Mouse (Mus musculus): ENCODE data around the gene Ranbp3. TPM values are rescaled to one million over a fixed set of nuclear protein-coding genes. Genes with fewer than 3 reads are reported as not detected.
A peak's percentile ranks its signal among the peaks of the same experiment; 100 is the strongest.

Gene Ranbp3
- polyA plus RNA-seq, 1 experiment from 2014 or later, result 96.6 TPM

DNA sequence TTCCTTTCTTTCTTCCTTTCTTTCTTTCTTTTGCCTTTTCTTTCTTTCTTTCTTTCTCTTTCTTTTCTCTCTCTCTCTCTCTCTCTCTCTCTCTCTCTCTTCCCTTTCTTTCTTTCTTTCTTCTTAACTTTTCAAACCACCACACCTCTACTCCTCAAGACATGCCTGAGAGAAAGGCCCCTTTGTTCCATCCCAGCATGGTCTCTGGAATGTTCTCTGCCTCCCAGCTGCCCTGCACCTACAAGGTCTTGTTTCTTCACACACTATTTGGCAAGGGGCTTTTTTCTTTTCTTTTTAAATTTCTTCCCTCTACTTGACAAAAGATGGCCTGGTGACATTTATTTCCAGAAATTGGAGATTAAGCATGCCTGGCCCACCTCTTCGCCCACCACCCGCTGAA lies 56.6 kb downstream of the Ranbp3 start:
- H3K36me3 ChIP-seq, result no peaks in the 10 kb centered on the region
- H3K4me2 ChIP-seq, result no peak overlapping the region
- 0 out of 2 replicates have a peak overlapping the region, but pooled peaks have one; percentile 12 for H3K27ac ChIP-seq
- H3K4me1 ChIP-seq, result peaks cover 22% of the 10 kb centered on the region
- no peak overlapping the region for H3K9ac ChIP-seq
- H3K27me3 ChIP-seq, result no peaks in the 10 kb centered on the region
- 62% methylated on average over 2 of the region's 2 CpGs for WGBS
- no peak overlapping the region for H3K4me3 ChIP-seq
- no peaks in the 10 kb centered on the region for H3K9me3 ChIP-seq
- ATAC-seq (ENCODE audit: borderline replicate concordance, extremely low read depth, low FRiP score, low TSS enrichment), result no peak

DNA sequence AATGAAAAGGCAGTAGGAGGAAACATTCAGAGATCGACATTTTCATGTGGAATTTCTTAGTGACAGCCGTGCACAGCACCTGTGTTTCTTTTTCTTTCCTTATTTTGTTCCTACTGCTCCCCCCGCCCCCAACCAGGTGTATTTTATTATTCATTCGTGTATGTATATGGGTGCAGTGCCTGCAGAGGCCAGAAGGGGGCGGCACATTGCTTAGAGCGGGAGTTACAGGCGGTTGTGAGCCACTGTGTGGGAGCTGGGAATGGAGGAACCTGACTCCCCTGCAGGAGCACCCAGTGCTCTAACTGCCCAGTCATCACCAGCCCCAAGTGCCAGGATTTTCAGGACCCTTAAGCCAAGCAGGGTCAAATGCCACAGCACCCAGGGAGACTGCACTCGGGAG lies 63.4 kb downstream of the Ranbp3 start:
- Histone ChIP-seq H3K27me3 (no peaks in the 10 kb centered on the region), H3K4me3 (no peak overlapping the region), H3K27ac (no peak overlapping the region), H3K4me2 (no peak overlapping the region), H3K36me3 (no peaks in the 10 kb centered on the region), H3K9me3 (no peaks in the 10 kb centered on the region), H3K9ac (no peak overlapping the region), H3K4me1 (no peaks in the 10 kb centered on the region)
- WGBS, result 43% methylated on average over 8 of the region's 8 CpGs
- ATAC-seq (ENCODE audit: borderline replicate concordance, extremely low read depth, low FRiP score, low TSS enrichment), result no peak

DNA sequence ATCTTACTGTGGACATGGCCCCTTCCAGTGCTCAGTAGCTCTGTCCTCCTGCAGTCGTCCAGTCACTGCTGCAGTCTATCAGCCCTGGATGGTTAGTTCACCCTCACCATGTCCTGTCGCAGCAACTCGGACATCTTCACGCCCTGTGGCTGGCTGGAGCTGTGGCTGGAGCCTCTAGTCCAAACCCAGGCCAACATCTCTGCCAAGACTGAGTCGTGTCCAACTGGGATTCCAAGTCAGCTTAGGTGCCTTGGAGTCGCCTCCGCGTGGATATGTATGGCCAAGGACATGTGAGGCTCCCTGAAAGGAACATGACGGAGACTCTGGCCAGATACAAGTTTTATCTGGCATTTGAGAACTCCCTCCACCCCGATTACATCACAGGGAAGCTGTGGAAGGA lies 65.1 kb downstream of the Ranbp3 start:
- WGBS, result 71% methylated on average over 10 of the region's 10 CpGs
- ATAC-seq (ENCODE audit: borderline replicate concordance, extremely low read depth, low FRiP score, low TSS enrichment), result no peak
- no peaks in the 10 kb centered on the region for H3K4me1 ChIP-seq
- no peaks in the 10 kb centered on the region for H3K9me3 ChIP-seq
- H3K27ac ChIP-seq, result no peak overlapping the region
- H3K9ac ChIP-seq, result no peak overlapping the region
- H3K4me2 ChIP-seq, result no peak overlapping the region
- no peak overlapping the region for H3K4me3 ChIP-seq
- no peaks in the 10 kb centered on the region for H3K27me3 ChIP-seq
- no peaks in the 10 kb centered on the region for H3K36me3 ChIP-seq

DNA sequence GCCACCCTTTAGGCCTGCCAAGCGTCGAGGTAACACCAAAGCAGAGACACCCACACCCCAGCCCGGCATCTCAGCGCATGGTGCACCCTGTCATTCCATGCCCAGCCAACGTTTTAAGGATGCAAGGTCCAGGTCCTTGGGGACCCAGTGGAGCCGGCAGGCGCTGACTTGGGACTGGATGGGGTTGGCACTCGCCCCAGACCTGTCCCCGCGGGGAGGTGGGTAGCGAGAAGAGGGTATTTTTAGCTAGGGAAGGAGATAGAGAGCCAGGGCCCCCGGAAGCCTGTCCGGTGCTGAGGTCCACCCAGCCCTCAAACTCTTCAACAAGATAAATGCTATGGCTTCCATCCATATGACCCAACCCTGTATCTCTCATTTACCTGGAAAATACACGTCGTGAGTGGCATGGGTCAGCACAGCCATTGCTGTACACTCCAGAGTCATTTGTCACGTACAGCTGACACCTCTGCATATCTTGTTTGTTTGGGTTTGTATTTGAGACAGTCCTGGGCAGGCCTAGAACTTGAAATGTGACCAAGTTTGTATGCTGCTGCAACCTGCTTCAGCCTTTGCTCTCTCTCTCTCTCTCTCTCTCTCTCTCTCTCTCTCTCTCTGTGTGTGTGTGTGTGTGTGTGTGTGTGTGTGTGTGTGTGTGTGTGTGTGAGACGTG lies 67.2 kb downstream of the Ranbp3 start:
- no peaks in the 10 kb centered on the region for H3K27me3 ChIP-seq
- no peaks in the 10 kb centered on the region for H3K4me1 ChIP-seq
- H3K4me2 ChIP-seq, result no peak overlapping the region
- H3K27ac ChIP-seq, result no peak overlapping the region
- WGBS, result 67% methylated on average over 17 of the region's 17 CpGs
- no peaks in the 10 kb centered on the region for H3K36me3 ChIP-seq
- H3K9me3 ChIP-seq, result no peaks in the 10 kb centered on the region
- ATAC-seq (ENCODE audit: borderline replicate concordance, extremely low read depth, low FRiP score, low TSS enrichment), result no peak
- H3K9ac ChIP-seq, result no peak overlapping the region
- no peak overlapping the region for H3K4me3 ChIP-seq

DNA sequence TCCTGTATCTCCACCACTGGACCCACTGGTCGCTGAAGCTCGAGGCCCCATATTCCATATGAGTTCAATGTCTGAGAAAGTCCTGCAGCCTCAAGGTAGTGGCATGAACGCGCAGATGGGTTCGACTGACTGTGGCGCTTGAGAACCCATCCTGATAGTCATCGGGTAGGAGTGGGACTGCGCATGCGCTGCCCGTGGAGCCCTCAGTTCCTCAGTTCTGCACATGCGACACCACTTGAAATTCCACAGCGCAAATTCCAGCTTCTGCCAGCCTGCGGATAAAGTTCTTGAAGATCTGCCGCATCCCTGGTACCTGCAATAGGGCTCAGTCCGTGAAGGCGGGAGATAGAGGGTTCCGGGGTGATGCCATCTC lies 67.7 kb downstream of the Ranbp3 start:
- ATAC-seq (ENCODE audit: borderline replicate concordance, extremely low read depth, low FRiP score, low TSS enrichment), result peak; percentile 37; the same call in 1 of the 2 replicates
- H3K4me2 ChIP-seq, result no peak overlapping the region
- WGBS, result 64% methylated on average over 17 of the region's 17 CpGs
- no peak overlapping the region for H3K9ac ChIP-seq
- no peaks in the 10 kb centered on the region for H3K36me3 ChIP-seq
- no peaks in the 10 kb centered on the region for H3K4me1 ChIP-seq
- H3K27ac ChIP-seq, result no peak overlapping the region
- H3K4me3 ChIP-seq, result no peak overlapping the region
- no peaks in the 10 kb centered on the region for H3K27me3 ChIP-seq
- H3K9me3 ChIP-seq, result no peaks in the 10 kb centered on the region

DNA sequence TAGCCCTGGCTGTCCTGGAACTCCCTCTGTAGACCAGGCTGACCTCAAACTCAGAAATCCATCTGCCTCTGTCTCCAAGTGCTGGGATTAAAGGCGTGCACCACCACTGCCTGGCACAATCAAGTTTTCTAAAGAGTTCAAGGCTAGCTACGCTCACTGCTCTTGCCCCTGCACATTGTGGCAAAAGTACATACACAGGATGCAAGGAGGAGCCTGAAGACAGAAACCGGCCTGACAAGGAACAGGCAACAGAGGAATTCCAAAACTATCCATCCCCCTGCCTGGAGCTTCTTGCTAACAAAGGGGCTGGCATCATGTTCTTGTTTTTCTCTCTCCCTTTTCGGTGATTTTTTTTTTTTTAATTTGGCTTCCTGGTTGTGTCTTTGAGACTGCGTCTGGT lies 71.1 kb downstream of the Ranbp3 start:
- no peak overlapping the region for H3K27ac ChIP-seq
- H3K27me3 ChIP-seq, result no peaks in the 10 kb centered on the region
- H3K4me1 ChIP-seq, result no peaks in the 10 kb centered on the region
- no peaks in the 10 kb centered on the region for H3K36me3 ChIP-seq
- H3K9me3 ChIP-seq, result no peaks in the 10 kb centered on the region
- ATAC-seq (ENCODE audit: borderline replicate concordance, extremely low read depth, low FRiP score, low TSS enrichment), result no peak
- 43% methylated on average over 5 of the region's 5 CpGs for WGBS
- H3K4me2 ChIP-seq, result no peak overlapping the region
- no peak overlapping the region for H3K4me3 ChIP-seq
- no peak overlapping the region for H3K9ac ChIP-seq

DNA sequence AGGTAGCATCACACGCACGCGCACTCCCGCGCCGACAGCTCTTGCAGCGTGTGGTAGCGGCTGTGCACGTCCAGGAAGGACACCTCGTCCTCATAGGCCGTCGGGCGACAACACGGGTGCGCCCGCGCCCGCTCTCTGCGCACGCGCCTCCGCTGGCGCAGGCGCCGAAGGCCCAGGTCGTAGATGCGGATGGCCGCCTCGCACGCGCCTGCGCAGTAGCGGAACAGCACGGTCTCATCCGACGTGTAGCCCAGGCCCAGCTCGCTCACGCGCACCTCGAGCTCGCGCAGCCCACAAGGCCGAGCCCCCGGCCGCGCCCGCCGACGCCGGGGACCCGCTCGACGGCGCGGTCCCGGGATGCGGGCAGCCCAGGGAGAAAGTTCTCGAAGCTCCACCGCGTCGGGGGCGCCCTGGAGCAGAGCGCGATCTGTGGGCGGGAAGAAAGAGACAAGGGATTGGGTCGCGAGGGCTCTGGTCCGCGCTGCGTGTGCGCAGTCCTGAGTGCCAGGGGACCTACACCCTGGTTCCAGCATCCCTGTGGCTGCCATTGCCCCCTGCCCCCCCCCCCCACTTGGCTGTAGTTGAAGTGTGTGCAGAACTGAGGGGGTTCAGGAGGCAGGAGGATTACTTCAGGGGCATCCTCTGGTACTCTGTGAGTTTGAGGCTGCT lies 78.4 kb downstream of the Ranbp3 start:
- no peak; the same call in 1 of the 2 replicates for ATAC-seq (ENCODE audit: borderline replicate concordance, extremely low read depth, low FRiP score, low TSS enrichment)
- Histone ChIP-seq H3K27me3 (peaks cover 63% of the 10 kb centered on the region), H3K4me2 (peak overlapping the region; percentile 54), H3K36me3 (no peaks in the 10 kb centered on the region), H3K27ac (no peak overlapping the region), H3K4me3 (peak overlapping the region; percentile 33), H3K9me3 (no peaks in the 10 kb centered on the region), H3K9ac (no peak overlapping the region), H3K4me1 (peaks cover 20% of the 10 kb centered on the region)
- WGBS, result 20% methylated on average over 71 of the region's 71 CpGs

DNA sequence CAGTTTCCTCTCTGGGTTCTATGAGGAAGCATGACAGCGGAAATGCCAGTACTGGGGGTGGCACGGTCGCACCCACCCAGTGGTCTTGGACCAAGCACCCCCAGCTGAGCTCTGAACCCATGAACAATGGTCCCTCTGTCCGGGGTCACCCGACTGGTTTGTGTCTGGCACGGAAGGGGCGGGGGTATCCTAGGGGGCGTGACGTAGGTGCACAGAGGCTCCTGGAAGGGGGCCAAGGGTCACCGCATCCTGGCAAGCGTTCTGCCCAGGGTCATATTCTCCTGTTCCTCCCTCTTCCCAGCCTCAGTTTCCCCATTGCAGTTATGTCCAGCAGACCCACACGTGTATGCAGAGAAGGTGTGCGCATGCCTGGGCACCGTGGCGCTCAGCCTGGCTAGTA lies 80.4 kb downstream of the Ranbp3 start:
- no peak for ATAC-seq (ENCODE audit: borderline replicate concordance, extremely low read depth, low FRiP score, low TSS enrichment)
- H3K36me3 ChIP-seq, result no peaks in the 10 kb centered on the region
- H3K4me3 ChIP-seq, result no peak overlapping the region
- peaks cover 78% of the 10 kb centered on the region for H3K27me3 ChIP-seq
- no peak overlapping the region for H3K27ac ChIP-seq
- H3K9me3 ChIP-seq, result no peaks in the 10 kb centered on the region
- peaks cover 39% of the 10 kb centered on the region for H3K4me1 ChIP-seq
- H3K9ac ChIP-seq, result no peak overlapping the region
- WGBS, result 24% methylated on average over 15 of the region's 15 CpGs
- H3K4me2 ChIP-seq, result 0 out of 2 replicates have a peak overlapping the region, but pooled peaks have one; percentile 14

DNA sequence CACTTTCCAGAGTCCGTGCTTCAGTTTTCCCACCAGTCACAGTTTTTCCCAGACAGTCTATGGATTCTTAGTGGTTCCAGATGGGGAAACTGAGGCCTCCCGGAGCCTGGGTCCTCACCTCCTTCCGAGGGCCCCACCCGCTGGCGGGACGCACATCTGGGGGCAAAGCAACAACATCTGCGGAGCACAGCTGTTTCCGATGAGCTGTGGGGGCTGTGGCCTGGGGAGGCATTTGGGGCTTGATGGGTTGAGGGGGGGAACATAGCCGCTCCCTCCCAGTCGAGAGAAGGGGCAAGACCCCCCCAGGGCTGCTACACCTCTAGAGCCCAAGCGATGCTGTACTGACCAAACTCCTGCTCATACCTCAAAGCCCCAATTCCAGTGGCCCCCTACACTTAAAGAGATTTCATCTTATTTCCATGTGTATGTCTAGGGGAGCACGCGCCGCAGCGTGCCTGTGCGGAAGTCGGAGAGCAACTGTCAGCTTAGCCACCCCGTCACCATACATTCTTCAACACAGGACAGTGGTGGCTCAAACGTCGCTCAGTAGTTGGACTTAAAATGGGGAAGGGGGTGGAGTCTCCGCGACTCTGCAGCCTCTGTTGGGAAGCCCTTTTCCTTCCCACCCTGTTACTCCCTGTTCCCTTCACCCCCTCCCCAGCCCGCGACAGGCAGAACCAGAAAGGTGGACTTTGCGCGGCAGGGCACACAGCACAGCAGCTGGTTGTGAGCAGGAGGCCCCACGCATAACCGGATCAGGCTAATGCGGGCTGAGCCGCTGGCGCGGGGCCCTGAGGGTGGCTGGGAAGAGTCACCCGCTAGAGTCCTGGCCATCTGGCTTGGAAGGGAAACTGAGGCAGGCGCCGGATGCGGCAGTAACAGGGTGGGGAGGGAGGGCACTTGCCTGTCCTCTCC lies 81.4 kb downstream of the Ranbp3 start:
- Histone ChIP-seq H3K4me2 (peak overlapping the region; percentile 24), H3K36me3 (no peaks in the 10 kb centered on the region)

DNA sequence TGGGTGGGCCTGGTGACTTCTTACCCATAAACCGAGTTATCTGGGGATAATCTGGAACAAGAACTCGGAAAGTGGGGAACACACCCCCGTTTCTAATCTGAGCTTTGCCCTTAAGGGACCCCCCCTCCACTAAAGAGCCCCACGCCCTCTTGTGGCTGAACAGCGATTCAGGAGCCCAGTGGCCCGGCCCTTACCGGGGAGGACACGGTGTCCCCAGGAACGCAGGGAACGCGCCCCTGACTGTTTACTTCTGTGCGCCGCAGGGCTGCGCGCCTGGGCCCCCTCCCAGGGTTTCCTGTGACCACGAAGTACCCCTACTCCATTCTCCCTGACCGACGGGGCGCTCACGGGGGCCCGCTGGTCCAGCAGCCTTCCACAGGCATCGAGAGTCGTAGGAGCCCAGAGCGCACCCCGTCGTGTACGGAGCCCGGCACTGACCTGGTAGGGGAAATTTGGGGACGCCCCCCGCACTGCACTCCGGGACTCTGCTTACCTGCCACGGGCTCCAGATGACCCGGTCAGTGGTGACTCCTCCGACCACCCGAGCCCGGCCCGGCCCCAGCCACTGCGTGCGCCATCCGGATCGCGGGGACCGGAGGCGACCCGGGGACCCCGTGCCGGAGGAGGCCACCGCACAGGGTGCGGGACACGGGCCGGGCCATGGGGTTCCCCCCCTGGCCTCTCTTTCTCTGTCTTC lies 83.8 kb downstream of the Ranbp3 start:
- no peak overlapping the region for H3K27ac ChIP-seq
- peak overlapping the region; percentile 55 for H3K9ac ChIP-seq
- H3K4me2 ChIP-seq, result peak overlapping the region; percentile 98
- H3K36me3 ChIP-seq, result no peaks in the 10 kb centered on the region
- WGBS, result 1% methylated on average over 51 of the region's 51 CpGs
- peaks cover 62% of the 10 kb centered on the region for H3K27me3 ChIP-seq
- 0 out of 2 replicates have a peak, but pooled peaks have one; percentile 2 for ATAC-seq (ENCODE audit: borderline replicate concordance, extremely low read depth, low FRiP score, low TSS enrichment)
- H3K9me3 ChIP-seq, result no peaks in the 10 kb centered on the region
- H3K4me1 ChIP-seq, result peaks cover 63% of the 10 kb centered on the region
- peak overlapping the region; percentile 51 for H3K4me3 ChIP-seq

More for the DNA sequence above, 81.4 kb downstream of the Ranbp3 start:
- 13% methylated on average over 36 of the region's 36 CpGs for WGBS
- H3K27ac ChIP-seq, result no peak overlapping the region
- peaks cover 48% of the 10 kb centered on the region for H3K4me1 ChIP-seq
- ATAC-seq (ENCODE audit: borderline replicate concordance, extremely low read depth, low FRiP score, low TSS enrichment), result no peak
- H3K9me3 ChIP-seq, result no peaks in the 10 kb centered on the region
- H3K4me3 ChIP-seq, result peak overlapping the region; percentile 9; the same call in 1 of the 2 replicates
- H3K27me3 ChIP-seq, result peaks cover 78% of the 10 kb centered on the region
- no peak overlapping the region for H3K9ac ChIP-seq

DNA sequence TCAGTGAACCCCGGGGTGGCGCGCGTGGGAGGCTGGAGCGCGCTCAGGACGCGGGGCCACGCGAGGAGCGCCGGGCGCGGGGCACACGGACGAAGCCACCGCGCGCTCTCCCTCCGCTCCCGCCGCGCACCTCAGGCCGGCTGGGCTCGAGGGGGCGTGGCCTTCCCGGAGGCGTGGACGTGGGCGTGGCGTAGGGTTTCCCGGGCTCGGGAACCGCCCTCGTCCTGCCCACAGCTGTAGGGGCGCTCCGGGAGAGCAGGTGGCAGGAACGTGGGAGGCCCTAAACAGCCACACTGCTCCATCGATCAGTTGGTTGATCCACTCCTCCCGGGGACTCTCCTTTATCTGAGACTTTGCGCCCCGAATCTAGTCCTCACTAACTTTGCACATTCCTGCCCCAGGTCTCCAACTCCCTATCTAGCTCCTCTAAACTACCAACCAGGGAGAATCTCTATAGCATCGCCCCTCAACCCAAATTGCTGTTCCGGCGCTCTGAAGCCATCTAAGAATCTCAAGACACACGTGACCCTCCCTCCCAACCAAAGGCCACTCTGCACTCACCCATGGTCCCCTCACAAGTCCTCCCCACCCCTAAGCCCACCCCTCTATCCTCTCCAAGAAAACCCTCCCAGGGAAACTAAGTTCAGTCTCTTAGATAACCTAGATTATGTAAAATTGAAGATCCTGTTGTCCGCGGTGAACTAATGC lies 84.5 kb downstream of the Ranbp3 start, which contains the start of gene Nrtn:
Nrtn (minus strand) TSS at position 115 of the 708 bp plus-strand sequence.
- Histone ChIP-seq H3K4me2 (peak within 1 kb of the TSS; percentile 98), H3K9me3 (no peaks in the 10 kb centered on the region), H3K27ac (no peak within 1 kb of the TSS), H3K4me3 (peak within 1 kb of the TSS; percentile 51), H3K27me3 (peaks cover 55% of the 10 kb centered on the region), H3K9ac (peak within 1 kb of the TSS; percentile 55), H3K4me1 (peaks cover 69% of the 10 kb centered on the region), H3K36me3 (no peaks in the 10 kb centered on the region)
- WGBS, result 1% methylated on average over 43 of the region's 48 CpGs
- ATAC-seq (ENCODE audit: borderline replicate concordance, extremely low read depth, low FRiP score, low TSS enrichment), result peak; percentile 61

Measured in lung, embryonic 15.5 days (tissue).